Mouse (Mus musculus): ENCODE data around the gene Purb.
"Not testable (repeated sequence)": the region's sequence is repeated elsewhere in the genome, so short reads cannot be mapped to it uniquely, and the experiment has no call there.

Gene Purb

DNA sequence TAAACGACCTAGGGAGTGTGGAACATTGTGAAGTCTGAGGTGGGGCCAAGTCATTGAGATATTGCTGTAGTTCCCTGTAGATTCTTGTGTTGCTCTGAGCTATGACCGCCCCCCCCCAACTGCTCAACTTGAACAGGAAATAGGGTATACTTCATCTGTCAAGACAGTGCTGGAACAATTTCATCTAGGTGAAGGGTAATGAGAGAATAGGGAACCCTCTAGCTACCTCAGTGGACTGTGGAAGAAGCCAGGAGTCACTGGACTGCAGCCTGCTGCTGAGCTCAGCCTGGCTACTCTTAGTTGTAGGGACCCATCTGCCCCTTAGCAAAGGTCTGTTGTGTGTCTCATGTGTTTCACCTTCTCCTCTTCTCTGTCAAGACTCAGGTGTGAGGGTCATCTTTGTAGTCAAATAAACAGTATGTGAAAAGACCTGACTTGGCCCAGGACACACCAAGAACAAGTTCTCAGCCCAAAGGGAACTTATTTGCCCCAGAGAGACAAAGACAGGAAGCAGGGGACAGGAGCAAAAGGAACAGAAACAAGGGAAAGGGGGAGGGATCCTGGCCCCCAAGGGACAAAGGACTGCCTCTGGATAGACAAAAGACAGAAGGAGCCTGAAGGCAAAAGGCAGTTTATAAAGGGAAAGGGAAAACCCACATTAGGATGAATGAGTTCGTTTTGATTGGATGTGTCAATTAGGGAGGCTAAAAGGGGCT lies 8.7 kb upstream of the Purb start:
- no peak for DNase-seq (ENCODE audit: low spot score)

DNA sequence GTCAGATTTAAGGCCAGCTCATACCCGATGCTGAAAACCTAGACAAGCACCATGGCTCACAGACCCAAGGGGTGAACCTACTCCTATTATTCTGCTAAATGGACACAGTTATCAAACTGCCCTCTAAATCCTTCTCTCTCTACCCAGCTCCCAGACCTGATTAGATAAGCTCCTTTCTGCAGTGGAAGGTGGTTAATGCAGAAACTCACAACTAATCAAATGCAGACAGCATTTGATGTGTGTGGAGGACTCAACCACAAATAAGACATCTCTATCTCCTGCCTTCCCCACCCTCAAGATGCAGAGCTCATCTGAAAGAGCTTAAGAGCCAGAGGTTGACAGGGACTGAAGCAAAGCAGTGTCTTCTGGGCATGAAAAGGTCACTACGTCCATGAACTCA lies 7.4 kb upstream of the Purb start:
- DNase-seq (ENCODE audit: low spot score) = no peak

DNA sequence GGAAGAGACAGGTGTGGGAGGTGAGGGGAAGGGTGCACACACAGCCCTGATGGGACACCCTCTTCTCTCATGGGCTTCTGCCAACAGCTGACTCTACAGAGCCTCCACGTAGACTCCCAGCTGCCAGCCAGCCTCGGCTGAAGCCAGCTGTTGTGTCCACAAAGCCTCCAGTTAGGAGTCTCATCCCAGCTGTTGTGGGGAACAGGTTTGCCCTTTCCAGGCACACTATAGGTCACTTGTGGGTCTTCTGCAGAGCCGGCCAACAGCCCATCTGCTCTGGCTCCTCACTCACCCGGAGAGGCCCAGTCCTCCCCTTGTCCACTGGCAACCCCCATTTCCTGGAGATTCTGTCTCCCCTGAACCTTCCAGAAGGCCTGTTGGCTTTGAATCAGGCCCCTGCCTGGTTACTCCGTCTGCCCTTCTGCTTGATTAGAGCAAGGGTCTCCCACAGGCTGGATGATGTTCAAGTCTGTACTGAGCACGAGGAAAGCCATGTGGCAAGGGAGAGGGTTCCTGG lies 6.0 kb upstream of the Purb start:
- no peak for DNase-seq (ENCODE audit: low spot score)

DNA sequence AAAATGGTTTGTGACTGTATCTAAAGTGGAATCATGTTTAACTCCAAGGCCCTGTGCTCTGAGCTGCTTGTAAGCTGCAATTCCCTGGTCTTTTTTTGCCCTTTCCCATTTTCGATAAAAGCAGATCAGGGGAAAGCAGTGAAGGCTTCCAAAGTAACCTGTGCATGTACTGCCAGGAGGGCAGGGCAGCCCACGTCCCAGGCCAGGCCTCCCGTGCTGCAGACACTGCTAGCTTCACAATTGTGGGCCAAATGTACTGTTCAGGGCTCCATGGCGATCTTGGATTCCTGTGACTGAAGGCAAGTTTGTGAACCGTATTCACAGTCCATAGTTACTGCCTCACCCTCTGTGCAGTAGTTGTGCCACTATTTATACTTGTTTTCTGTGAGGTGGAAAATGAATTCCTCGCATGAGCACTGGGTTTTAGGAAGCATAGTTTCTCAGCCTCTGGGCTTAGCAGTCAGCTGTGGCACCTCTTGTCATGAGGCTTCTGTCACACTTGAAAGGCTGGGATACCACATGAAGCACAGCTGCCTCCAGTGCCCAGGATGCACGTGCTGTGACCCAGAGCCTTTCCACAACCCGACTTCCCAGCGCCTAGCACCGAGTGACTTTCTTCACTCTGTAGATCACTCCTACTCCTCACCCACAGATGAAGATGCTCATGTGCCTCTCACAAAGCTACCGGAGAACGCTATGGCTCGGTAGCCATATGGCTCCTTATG lies 5.1 kb upstream of the Purb start:
- DNase-seq (ENCODE audit: low spot score) = no peak

DNA sequence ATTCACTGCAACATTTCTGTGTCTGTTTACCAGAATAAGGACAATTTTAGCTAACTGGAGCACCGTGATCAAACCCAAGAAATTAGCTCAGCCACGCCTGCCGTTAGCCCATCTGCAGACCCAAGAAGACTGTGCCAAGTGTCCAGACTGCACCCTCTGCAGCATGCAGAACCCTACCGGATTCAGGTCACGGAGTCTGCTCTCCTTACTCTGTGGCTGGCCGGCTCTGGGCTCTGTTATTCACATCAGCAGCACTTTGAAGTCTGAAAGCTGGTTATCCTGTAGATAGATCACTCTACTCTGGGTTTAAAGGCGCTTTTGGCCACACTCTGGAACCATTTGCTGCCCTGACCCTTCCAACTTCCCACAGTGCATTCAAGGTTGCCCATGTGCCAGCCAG lies 4.5 kb upstream of the Purb start:
- no peak for DNase-seq (ENCODE audit: low spot score)

DNA sequence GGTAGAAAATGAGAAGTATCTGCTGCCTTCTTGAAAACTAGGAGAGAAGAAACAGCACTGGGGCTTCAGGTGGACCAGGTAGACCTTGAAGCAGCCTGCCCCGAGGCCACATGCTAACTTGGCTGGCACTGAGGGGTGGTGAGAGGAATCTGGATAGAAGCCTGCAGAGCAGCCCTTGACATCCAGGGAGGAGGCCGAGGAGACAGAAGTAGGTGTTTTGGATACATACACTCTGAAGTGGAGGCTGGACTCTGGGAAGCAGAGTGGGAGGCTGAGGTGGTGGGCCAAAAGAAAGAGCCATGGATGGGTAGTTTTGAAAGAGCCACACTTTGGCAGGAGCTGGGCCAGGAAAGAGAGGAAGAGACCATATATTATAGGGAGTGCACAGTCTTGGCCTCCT lies 3.5 kb upstream of the Purb start:
- no peak for DNase-seq (ENCODE audit: low spot score)

DNA sequence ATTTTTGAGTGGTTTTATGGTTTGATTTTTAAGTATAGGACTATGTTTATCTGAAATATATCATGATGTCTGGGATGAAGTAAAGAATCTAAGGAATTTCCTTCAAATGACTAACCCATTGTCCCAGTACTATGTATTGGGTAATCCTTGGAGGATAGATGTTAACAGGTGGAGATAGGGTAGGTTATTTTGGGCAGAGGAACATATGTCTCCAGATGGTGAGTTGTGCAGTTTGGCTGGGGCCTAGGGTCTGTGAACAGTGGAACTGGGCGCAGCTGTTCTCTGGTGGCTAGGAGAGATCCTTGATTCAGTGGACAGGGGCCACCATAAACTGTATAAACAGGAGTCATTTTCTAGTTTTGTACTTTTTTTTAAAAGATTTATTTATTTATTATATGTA lies 1.6 kb upstream of the Purb start:
- no peak for DNase-seq (ENCODE audit: low spot score)

DNA sequence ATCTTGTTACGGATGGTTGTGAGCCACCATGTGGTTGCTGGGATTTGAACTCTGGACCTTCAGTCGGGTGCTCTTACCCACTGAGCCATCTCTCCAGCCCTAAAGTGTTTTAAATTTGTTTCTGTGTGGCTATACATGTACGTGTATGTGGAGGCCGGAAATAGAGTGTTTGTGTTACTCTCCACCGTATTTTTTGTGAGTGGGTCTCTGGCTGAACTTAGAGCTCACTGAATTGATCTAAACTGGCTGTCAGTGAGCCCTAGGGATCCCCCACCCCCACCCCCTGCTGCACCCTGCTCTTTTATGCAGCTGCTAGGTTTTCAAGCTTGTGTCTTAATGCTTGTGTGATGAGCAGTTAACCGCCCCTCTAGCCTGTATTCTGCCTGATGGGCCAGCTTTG lies 1.2 kb upstream of the Purb start:
- no peak for DNase-seq (ENCODE audit: low spot score)

DNA sequence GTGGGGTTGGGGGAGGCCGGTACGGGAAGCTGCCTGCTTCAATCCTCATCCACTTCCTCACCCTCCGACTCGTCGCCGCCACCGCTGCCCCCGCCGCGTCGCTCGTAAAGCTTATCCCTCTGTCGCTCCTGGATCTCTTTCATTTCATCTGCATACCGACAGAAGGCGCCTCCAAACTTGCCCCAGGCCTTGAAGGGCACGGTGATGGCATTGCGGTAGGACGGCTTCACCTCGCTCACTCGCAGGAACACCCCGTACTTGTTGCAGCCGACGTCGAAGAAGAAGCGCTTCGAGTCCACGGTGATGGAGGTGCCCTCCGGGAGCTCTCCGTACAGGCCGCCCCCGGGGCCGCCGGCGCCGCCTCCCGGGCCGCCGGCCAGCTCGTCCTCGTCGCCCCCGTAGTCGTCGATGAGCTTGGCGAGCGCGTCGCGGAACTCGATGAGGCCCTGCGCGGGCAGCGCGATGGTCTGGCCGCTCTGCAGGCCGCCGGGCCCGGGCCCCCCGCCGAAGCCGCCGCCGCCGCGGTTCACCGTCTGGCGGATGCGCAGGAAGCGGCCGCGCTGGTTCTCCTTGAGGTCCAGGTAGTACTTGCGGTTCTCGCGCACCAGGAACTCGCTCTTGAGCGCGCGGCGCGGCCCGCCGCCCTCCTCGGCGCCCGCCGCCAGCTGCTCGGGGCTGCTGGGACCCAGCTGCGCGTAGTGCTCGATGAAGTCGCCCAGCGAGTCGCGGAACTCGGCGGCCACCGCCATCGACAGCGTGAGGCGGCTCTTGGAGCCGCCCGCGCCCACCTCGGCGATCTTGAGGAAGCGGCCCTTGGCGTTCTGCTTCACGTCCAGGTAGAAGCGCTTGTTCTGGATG lies 614 bp downstream of the Purb start:
- DNase-seq (ENCODE audit: low spot score) = peak; percentile 49

DNA sequence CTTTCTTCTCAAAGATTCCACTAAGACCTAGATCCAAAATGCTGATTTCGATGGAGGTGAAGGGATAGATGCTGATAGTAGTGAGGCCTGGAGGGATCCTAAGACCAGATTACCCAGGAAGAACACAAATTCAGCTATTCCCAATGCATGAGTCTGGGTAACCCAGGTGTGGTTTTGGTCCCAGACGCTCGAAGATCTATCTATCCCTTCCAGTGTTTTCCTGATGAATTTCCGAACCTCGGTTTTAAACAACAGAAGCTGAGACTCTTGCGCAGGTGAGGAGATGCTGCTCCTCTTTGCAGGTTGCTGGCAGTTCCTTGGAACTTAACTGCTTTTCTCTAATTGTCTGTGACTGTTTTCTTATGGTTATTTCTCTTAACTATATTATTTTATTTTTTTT lies 1.3 kb downstream of the Purb start:
- no peak for DNase-seq (ENCODE audit: low spot score)

DNA sequence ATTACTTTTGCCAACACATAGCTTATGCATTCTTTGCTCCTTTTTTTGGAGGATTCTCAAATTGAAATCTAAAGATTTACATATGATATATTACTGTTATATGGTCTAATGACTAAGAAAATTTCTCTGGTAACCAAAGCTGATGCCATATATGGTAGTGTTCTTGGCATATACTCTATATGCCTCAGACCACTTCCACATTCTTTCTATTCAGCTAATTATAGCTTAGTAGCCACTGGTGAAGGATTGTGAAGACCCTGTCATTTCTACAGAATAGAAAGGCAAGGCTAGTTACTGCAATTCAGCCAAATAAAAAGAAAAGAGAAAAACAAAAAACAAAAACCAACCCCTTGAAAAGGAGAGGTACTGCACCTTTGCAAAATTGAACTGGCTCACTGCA lies 3.6 kb downstream of the Purb start:
- DNase-seq (ENCODE audit: low spot score) = no peak

DNA sequence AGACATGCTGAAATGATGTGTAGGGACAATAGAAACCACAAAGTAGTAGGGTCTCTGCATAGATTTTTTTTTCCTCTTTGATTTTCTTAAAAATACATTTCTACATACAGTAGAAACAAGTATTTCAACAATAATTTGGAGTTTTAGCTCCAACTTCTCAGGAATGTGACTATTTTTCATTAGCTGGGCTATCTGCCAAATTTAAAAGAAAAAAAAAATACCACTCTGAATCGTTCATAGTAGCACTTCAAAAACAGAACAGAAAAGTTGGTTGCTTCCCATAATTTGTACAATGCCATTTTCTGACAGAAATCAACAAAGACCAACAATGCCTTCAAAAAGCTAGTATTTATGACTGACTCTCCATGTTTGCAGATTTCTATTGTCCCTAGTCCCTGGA lies 4.2 kb downstream of the Purb start:
- no peak for DNase-seq (ENCODE audit: low spot score)

DNA sequence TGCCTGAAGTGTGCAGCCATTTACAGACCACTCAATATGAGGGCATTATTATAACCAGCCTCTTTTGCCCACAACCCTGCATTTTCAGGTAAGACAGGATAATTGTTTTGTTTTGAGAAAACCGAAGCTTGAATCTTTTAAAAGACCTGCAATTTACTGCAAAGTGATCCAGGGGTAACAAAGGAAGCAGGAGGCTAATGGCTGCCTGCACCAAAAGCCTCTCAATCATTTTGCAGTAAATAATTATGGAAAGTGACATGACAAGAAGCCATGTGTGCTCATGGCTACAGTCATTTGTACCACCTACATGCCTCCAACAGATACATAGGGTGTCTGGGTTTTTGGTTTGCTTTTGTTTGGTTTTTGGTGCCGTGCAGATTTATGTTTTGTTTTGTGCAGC lies 4.7 kb downstream of the Purb start:
- no peak for DNase-seq (ENCODE audit: low spot score)

DNA sequence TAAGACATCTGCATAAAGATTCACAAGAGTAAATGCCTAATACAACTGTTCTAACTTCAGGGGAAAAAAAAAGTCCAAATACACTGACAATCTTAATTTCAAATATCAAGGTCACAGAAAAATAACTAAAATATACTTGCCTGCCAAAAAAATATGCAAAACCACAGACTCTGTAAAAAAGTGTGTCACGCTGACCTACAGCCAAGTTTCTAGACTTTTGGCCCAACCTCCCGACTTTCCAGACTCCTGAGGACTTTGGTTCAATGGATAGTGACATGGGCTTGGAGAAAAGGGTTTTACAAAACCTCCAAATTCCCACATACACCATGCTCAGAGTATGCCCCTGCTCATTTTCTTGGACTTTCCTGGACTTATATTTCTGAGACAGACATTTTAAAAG lies 7.2 kb downstream of the Purb start:
- DNase-seq (ENCODE audit: low spot score) = no peak

DNA sequence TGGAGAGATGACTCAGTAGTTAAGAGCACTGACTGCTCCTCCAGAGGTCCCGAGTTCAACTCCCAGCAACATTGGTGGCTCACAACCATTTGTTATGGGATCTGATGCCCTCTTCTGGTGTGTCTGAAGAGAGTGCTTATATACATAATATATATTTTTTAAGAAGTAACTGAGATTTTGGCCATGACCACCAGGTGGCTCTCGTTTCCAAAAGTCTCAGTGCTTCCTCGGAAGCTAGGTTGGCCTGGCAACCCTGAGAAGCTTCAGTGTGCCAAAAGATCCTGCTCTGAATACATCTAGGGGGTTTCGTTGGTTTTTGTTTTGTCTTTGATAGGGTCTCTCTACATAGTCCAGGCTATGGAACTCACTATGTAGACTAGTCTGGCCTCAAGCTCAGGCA lies 10.6 kb downstream of the Purb start:
- DNase-seq (ENCODE audit: low spot score) = peak; percentile 91

DNA sequence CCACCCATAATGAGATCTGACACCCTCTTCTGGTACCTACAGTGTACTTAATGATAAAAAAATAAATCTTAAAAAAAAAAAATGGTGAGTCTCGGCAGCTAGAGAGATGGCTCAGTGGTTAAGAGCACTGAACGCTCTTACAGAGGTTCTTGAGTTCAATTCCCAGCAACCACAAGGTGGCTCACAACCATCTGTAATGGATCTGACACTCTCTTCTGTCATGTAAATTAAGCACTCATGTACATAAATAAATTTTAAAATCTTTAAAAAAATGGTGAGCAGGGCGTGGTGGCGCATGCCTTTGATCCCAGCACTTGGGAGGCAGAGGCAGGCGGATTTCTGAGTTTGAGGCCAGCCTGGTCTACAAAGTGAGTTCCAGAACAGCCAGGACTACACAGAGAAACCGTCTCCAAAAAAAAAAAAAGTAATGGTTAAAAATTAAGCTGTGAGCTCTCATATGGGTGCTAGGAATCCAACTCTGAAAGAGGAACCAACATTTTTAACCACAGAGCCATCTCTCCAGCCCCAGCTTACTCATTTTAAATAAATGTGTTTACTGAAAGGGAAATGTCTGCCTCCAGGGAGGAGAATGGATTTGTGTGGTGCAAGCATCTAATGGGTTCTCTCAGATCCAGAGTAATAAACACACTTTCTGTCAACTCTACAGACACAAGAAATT lies 12.4 kb downstream of the Purb start:
- DNase-seq (ENCODE audit: low spot score) = no peak

DNA sequence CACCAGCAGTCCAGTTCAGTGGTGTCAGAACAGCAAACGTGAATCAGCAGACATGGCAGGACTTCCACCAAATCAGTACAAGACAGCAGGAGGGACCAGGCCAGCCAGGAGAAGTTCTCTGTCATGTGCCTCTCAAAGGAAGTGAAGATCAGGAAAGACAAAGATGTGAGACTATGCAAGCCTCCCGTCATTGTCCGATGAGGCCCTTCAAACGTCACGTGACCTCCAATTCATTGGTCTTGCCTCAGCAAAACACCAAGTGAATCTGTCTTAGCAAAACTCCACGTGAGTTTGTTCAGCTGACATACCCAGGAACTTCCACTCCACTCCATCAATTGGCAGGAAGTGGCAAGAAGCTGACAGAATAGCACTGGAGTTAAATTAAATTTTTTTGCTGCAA lies 19.6 kb downstream of the Purb start:
- DNase-seq (ENCODE audit: low spot score) = no peak

DNA sequence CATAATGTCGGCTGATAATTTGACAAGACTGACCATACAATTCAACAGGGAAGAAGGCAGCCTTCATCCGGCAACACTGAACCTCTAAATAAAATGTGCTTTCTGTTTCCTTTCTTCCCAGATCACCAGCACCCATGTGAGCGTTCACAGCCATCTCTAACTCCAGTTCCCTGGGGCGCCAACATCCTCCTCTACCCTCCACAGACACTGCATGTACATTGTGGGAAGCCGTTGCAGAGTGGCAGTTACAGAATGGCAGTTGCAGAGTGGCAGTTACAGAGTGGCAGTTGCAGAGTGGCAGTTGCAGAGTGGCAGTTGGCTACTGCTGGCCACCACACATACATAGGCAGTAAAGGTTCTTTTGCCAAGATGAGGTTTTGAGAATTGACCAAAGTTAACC lies 27.6 kb downstream of the Purb start:
- not testable (repeated sequence) for DNase-seq (ENCODE audit: low spot score)

DNA sequence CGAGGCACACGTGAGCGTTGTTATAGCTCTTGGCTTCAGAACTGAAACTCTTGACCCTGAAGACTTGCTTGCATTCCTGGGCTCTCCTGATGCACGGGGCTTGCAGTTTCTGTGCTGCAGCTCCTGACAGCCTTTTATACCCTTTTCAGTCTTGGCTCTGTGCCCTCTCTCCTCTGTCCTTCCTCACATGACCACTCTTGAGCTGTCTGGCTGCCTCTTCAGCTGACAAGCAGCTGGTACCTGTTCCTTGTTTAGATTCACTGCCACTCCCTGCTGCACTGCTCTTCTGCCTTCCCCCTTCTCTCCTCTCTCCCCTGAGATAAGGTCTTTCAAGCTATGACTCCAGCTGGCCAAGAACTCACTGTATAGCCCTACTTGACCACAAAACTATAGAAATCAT lies 28.2 kb downstream of the Purb start:
- DNase-seq (ENCODE audit: low spot score) = no peak

DNA sequence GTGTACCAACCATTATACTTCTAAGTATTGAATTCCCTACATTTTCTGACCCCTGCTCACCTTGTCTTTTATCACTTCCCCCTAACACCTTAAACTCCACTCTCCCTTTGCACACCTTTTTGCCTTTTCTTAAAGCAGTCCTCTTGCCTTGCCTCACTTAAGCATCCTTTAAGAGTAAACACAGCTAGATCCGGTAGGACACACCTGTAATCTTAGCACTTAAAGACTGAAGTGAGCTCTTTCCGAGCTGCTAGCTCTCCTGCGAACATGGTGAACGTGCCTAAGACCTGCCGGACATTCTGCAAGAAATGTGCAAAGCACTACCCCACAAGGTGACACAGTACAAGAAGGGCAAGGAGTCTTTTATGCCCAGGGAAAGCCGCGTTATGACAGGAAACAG lies 29.8 kb downstream of the Purb start:
- no peak for DNase-seq (ENCODE audit: low spot score)

DNA sequence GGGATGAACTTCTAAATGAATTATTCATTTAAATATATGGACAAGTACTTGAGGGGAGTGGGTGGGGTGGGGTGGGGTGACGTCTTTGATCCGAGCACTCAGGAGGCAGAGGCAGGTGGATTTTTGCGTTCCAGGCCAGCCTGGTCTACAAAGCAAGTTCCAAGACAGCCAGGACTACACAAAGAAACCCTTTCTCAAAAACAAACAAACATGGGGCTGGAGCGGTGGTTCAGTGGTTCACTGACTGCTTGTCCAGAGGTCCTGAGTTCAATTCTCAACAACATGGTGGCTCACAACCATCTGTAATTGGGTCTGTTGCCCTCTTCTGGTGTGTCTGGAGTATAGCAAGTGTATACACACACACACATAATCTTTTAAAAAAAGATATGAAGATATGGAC lies 30.3 kb downstream of the Purb start:
- no peak for DNase-seq (ENCODE audit: low spot score)

Data from embryo, embryonic 10.5 days (tissue).